Mouse (Mus musculus) bone marrow macrophage, adult 2 months (primary cell): ENCODE measurements around the gene Tifa.

Experiments
- CTCF ChIP-seq: IDR thresholded peaks from 2 replicates; pipeline ENCODE4 v1.5.1; 2012; ENCODE audit warnings: low read depth, mild to moderate bottlenecking, low read length, moderate library complexity
- POLR2A ChIP-seq: IDR thresholded peaks from 2 replicates; pipeline ENCODE4 v1.6.1; 2012; ENCODE audit warnings: mild to moderate bottlenecking, low read depth, low read length, borderline replicate concordance

DNA sequence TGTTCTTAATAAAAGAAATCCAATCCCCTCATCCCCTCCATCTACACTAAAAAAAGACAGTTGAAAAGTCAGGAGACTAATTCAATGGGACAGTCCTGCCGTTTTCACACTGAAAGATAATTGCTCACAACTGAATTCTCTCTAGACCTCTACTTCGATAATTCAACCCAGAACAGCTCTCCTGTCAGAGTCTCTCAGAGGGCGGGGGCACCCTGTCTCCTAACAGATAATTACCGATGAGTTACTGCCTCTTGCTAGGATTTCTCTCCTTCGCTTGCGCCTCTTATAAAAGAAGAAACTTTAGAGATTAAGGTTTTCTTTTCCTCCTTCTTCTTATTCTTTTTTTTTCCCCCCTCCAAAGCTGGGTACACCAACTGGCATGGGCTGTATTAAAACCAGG is 44.1 kb upstream of the Tifa start:
- TF ChIP-seq CTCF, result no peak
- TF ChIP-seq POLR2A, result no peak
